Mouse (Mus musculus): ENCODE data around the gene Slk.

Slk gene

DNA sequence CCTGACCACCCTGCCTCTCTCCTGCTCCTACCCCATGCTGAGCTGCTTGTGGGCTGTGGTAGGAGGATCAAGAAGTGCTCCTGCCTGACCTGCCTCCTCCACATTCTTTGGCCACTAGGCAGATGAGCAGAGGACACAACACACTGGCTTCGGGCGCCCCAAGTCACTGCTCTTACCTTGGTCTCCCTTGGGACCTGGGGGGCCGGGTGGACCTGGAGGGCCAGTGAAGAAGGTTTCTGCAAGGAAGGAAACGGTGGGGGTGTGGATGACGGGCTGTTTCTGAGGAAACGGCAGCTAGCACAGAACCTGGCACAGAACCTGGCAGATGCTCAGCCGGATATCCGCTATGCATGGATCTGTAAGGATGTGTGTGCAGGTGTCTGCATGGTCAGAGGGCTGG, 73.7 kb downstream of the Slk start:
- DNase-seq = no peak

DNA sequence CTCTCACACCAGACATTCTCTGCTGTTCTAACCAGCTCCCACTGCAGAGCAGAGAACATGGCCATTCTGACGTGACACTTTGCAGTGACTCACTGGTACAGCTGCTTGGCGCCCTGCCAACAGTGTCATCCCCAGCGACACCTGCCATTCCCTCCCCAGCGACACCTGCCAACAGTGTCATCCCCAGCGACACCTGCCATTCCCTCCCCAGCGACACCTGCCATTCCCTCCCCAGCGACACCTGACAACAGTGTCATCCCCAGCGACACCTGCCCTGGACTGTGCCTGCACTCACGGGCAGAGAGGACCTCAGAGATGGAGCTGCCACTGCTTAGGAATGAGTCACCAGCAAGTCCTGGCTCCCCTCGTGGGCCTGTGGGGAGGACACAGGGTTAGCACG, 75.4 kb downstream of the Slk start:
- no peak for DNase-seq

DNA sequence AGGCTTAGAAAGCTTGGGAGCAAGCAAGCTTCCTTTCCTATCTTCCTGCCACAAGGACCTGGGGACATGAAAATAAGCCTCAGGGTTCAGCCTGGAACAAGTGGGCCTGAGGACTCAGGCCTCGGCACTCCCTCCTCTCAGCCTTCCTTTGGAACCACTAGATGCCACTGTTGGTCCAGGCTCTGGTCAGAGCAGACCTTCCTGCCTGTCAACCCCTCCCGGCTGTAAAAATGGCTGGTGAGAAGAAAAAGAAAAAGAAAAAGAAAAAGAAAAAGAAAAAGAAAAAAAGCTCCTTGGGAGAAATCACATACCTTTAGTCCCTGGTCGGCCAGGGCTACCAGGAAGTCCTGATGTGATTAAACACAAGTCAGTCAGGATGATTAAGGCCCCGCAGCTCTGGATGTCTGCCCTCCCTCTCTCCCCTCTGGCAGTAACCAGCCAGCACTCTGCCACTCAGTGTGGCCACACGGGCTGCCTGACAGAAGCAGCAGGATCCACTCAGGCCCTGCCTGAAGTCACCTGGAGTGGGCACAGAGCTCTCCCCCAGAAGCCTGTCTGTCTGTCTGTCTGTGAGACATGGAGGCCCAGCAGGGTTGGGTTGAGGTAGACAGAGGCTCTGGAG, 79.5 kb downstream of the Slk start:
- DNase-seq = peak; percentile 36

DNA sequence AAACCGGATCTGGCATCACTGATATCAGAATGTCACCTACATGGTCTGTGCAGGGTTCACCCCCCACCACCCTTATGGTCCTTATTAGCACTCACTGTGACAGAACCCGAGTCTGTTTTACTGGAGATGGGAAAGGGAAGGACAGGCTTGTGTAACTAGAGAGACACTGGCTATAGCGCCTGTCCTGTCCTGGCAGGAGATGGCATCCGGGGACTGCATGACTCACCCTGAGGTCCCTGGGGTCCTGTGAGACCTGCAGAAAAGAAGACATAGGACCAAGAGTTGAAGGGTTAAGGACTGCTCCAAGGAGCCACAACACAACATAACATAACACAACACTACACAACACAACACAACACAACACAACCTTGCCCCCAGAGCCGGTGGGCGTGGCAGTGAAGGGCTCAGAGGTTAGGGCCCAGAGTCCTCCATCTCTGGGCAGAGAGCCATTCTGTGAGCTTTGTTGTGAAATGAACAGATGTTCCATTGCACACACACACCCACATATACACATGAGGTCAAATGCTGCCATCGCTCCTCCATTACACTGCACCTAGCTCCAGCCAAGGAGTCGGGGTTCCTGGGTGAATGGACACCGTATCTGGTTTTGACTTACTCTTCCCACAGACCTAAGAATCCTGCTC, 80.4 kb downstream of the Slk start:
- DNase-seq = no peak

DNA sequence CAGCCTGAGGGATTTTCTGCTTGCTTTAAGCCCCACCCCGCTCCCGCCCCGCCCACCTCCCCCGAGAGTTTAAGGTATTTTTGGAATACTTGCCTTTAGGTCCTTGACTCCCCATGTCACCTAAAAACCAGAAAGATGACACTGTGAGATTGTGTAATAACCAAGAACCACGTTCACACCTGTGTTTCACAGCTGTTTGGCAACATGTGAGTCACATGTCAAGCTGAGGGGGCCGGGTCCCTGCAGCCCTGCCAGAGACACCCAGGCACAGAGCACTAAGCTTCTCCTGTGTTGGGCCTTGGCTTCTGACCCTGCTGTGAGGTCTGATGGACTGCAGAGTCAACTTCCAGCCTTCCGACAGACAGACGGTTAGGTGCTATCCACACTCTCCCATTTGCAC, 88.1 kb downstream of the Slk start:
- DNase-seq = no peak

DNA sequence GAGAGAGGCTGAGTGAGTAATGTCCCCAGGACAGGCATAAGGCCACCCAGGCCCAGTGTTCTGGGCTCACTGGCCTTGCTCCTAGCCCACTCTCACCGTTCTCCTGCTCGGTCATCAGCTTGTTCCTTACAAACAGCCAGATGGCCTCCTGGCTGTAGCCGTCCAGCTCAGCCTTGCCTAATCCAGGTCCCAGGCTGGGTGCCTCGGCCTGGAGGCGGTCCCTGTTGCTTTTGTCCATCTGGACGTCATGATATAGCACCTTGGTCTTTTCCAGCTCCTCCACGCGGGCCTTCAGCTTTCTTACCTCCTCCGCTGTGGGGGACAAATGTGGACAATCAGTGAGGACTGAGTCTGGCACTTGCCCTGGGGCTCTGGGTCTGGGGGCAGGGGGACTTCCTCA, 88.9 kb downstream of the Slk start:
- peak; percentile 66 for DNase-seq

DNA sequence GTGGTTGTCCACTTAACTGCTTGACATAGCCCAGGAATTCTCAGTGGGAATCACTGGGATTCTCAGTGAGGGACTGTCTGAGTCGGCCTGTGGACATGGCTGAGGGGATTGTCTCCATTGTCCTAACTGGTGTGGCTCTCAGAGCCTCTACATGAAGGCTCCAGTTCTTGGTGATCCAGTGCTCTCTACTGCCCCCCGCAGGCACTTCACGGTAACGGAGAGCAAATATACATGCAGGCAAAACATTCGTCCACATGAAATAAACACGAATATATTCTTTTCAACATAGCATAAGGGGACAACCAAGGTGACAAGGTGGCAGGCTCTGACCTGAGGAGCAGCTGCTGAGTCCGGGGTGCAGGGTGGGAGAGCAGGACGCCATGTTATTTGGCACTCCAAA, 94.9 kb downstream of the Slk start:
- peak; percentile 38 for DNase-seq

DNA sequence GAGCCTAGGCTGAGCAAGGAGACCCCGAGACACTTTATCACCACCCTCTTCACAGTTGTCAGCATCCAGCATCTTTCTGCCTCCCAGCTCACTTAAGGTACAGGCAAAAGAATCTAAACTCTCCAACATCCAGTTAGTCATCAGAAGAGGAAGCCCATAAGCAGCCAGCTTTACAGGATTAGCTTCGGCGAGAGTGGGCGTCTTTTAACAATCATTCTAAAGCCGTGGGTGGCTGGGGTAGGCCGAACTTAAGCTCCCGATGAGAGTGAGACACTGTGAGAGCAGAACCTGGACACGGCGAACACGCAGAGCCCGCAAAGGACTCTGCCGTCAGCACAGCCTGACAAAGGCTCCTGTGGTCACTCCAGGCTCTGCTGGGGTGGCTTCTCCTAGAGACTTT, 99.2 kb downstream of the Slk start:
- no peak for DNase-seq

DNA sequence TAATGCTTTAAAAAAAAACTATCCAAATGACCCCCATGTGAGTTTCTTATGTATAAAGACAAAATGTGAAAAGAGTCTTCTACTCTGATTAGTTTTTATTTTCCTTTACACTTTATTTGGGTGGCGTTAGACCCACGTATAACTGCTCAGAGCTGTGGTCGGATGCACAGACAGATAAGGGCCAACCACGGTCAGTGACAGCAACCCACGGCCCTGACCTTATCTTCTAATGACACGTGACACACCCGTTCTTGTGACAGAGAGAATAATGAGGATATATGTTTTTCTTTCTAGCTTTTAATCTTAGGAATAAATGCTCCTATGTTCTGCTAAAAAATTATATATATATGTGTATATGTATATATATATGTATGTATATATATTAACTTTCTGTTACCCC, 110.1 kb downstream of the Slk start:
- DNase-seq = no peak

DNA sequence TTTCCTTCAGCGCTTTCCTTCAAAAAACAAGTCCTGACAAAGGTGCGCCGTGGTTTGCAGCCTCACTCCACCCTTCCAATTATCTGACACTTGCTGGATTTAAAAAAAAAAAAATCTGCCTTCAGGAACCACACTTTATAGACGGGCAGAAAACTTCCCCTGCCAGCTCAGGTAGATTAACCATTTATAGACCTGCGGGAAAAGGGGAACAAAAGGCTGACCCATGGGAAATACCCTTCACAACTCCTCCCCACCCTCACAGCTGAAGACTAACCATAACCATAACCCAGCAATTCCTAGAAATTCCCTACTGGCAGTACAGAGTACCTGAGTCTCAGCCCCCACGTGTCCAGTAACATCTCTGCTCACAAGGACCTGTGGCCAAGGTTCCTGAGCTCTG, 112.5 kb downstream of the Slk start, which contains the start of gene Col17a1:
Gene Col17a1, minus strand, starts transcription at position 101 of the 400 bp plus-strand sequence.
- no peak for DNase-seq
